Mouse (Mus musculus) erythroblast, adult 5-6 weeks (primary cell): ENCODE measurements at regions not wholly inside any gene's neighbourhood (a gene's known extent, or its start where the extent isn't known, plus 50 kb on each side); places are given as distances from the start of the nearest gene placed in this dataset.

Experiments
- ATAC-seq: replicated peaks from 2 replicates; pipeline ENCODE4 v1.8.0; 2016; ENCODE audit warnings: moderate number of reproducible peaks, mild to moderate bottlenecking, moderate TSS enrichment, inconsistent platforms; ENCODE audit not compliant: poor library complexity, low FRiP score, severe bottlenecking

GRCm38 (mm10) chr15:85634322-85635141, 52.3 kb upstream of the Wnt7b start:
- peak; percentile 94 for ATAC-seq

GRCm38 (mm10) chr15:85635425-85635824, 53.2 kb upstream of the Wnt7b start:
- ATAC-seq: no peak

DNA sequence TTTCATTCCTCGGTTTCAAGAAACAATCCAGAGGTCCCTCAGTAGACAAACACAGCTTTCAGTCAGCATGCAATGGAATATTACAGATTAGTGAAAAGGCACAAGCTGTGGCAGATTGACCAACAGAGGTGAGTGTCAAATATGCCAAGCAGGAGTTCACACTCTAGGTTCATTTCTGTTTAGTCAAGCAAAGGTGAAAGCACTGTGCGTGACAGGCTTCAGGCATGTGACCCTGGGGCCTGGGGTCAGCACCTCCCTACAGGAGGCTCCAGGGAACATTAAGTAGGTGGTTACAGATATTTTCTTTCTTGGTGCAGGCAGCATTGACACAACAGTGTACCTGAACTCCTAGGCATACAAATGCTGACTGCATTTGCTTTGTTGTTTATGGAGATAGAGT, 57.3 kb upstream of the Wnt7b start:
- no peak for ATAC-seq

DNA sequence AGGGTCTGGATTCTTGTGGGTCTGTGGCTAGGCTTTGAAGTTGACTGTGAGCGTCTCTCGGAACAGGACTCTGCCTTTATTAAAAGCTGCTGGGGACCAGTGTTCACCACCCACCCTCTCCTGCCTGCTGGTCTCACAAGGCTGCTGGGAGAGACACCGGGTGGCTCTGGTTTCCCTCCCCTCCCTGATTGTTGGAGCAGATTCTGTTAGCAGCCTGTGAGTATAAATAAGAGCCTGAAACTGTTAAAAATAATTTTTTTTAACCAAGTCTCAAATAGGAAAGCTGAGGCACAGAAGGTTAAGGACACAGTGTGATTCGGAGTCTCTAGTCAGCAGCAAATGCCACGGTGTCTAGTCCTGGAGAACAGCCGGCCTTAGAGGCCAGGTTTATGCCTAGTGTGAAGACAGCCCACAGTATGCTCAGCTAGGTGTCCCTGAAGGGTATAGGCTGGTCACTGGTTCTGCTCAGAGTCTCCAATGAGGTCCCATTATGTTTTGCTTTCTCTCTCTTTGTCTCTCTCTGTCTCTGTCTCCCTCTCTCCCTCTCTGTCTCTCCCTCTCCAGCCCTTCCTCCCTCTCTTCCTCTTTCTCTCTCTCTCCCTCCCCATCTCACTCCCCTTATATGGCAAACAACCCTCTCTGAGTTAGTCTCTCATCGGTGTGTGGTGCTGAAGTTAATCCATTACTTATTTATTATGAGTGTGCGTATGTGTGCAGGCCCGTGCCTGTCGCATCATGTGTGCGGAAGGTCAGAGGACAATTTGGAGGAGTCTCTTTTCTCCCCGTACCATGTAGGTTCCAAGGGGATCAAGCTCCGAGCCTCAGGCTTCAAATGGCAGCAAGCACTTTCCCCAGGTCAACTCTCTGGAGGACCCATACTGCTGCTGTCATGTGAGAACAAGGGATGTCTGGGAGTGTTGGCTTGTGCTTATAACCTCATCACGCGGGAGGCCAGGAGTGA, 59.1 kb upstream of the Wnt7b start:
- no peak for ATAC-seq

GRCm38 (mm10) chr15:85645396-85645795, 63.1 kb upstream of the Wnt7b start:
- no peak for ATAC-seq

GRCm38 (mm10) chr15:85645971-85646638, 63.8 kb upstream of the Wnt7b start:
- no peak for ATAC-seq

DNA sequence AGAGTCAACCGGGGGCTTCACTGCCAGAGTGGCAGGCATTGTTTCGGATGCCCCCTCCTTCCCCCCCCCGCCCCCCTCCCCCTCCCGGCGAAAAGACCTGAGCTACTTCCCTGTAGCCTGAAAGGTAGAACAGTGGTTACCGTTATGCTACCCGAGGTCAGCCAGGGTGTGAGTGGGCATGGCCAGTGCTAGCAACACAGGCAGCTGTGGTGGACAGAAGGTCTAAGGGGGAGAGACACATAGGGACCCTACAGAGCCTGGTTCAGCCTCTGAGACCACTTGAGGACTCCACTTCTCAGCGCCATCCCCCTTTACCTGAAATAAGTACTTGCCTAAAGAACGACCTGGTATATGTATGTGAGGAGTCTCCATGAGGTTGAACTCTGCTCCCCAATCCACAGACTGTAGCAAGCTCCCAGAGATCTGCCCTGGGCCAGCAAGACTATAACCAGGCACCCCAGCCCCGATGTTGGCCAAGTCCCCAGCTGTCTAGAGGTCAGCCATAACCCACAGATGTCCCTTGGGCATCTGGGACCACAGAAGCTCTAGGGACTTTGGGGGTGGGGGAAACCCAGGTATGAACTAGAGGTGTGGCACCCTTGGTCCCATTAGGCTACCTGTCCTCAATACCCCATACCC, 64.5 kb upstream of the Wnt7b start:
- ATAC-seq: no peak

DNA sequence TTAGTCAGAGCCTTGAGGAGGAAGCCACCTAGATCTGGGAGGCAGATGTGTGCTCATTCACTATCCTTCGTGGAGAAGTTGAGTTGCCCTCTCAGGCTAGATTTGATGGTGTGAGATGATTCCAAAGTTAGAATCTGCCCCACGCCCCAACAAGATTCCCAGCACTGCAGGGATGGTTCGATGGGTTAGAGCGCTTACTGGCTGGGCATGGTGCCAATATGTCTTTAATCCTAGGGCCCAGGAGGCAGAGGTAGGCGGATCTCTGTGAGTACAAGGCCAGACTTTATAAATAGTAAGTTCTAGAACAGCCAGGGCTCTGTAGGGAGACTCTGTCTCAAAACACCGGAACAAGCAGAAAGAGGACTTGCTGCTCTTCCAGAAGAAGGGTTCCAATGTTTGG, 65.3 kb upstream of the Wnt7b start:
- no peak for ATAC-seq

DNA sequence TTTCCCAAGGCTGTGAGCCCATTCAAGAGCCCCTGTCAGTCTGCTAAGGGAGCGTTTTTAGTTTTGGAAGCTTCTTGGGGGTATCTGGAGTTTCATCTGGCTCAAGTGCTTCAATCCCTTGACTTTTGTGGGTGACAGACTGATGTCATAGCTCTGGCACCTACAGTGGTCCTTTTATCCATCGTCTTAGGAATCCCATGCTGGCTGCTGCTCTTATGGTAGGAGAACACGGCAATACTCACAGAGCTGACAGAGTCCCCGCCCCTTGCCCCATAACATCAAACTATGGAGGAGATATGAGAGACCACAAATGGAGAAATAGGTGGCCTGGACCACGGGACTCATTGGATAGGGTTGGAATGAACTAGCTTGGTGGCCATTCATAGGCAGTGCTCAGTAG, 68.0 kb upstream of the Wnt7b start:
- no peak for ATAC-seq

GRCm38 (mm10) chr15:85651718-85652420, 69.6 kb upstream of the Wnt7b start:
- no peak for ATAC-seq

GRCm38 (mm10) chr15:85652431-85652830, 70.2 kb upstream of the Wnt7b start:
- no peak for ATAC-seq

DNA sequence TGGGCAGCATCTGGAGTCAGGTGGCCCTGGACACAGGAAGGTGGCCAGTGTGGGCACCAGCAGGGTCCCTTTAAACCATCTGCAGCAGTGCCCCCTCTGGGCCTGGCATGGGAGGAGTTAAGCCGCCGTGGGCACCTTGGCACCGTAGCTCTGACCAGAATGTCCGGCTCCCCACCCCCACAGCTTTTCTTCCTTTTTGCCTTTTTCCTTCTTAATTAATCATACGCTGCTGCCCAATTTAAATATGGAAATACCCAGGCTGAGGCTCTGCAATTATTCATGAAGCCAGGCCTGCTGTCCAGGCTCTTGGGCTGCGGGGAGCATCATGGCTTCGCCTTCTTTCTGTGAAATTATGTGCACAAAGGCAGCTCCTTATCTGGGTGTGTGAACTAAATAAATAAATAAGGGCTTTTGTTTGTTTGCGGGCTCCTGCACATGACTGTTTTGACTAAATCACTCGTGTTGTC, 70.6 kb upstream of the Wnt7b start:
- ATAC-seq: no peak

- ATAC-seq: peak; percentile 65
Measured at GRCm38 (mm10) chr15:85653421-85654401, 71.4 kb upstream of the Wnt7b start.

DNA sequence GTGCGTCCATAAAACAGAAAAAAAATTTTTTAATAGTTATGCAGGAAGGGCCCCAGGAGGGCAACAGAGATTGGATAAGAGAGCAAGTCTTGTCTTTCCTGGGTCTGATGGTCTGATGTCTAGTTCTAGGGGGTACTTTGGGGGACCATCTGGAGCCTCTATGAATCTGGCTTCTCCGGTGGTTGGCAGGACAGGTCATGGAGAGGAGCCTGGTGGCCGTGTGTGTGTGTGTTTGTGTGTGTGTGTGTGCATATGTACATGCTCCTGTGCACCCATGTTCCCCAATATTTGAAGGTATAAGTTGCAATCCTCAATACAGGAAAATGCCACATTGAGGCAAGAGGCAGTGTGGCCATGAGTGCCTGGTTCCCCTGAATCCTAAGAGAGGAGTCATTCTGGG, 72.5 kb upstream of the Wnt7b start:
- ATAC-seq: no peak

DNA sequence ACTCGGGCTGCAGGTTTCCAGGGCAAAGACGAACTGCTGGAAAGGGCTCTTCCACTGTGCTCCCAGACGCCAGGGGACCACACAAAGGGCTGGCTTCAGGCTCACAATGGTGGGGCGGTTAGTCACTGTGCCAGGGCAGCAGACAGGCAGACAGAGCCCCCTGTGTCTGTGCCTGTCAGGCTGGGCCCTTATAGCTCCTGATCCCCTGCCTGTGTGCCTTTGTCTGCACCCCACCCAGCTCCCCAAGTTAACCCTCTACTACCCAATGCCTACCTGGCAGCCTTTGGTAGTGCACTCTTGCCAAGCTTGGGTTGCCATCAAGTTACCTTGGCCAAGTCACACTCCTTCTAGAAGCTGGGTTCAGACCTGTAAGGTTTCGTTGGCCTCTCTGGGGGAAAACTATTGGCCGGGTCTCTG, 73.5 kb upstream of the Wnt7b start:
- no peak for ATAC-seq

GRCm38 (mm10) chr15:85656852-85657251, 74.6 kb upstream of the Wnt7b start:
- ATAC-seq: no peak

DNA sequence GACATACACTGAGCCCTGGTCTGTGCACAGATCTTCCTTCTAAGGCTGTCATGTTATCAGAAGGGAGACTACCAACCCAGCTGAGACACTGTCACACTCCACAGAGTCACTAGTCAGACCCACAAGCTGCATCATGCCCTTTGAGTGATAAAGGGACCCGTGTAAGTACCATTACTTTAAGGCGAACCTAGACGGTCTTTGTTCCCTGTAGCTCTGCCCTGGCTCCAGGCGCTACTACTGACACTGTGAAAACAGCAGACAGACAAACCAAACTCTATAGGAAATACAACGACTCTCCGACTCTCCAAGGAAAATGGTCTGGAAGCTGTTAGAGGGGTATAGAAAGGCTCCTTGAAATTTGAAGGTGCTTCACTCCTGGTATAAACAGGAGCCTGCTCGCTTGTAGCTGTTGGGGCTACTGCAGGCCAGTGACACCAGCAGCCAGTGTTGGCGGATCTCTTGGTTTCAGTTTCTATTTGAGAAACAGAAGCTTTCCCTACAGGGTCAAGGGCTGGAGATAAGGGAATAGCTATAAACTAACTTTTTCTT, 75.2 kb upstream of the Wnt7b start:
- ATAC-seq: peak; percentile 73
